Mouse (Mus musculus) hematopoietic stem cell, adult 5-6 weeks (primary cell): ENCODE data around the gene Slc6a17. TPM values are rescaled to one million over a fixed set of nuclear protein-coding genes. Genes with fewer than 3 reads are reported as not detected.

Experiments used
- ATAC-seq, 2 experiments: fragments of 125-278 bp in 1 of 2; replicated peaks in 1 of 2; 2 replicates each; pipeline ENCODE4 v1.8.0; 2016 to 2017; ENCODE audit warnings: inconsistent platforms in 2 of 2, mild to moderate bottlenecking in 2 of 2, moderate number of reproducible peaks in 2 of 2, low read depth in 1 of 2, moderate TSS enrichment in 1 of 2; ENCODE audit not compliant: low FRiP score in 2 of 2, poor library complexity in 2 of 2, severe bottlenecking in 2 of 2, insufficient read depth in 1 of 2, low TSS enrichment in 1 of 2
- total RNA-seq: library from RNA; stranded (forward); fragments of 172-1452, 232-1000 nt; gene quantifications from 2 replicates; pipeline ENCODE4 v1.2.3, GENCODE M21; 2017

The Slc6a17 gene
- total RNA-seq, 1 experiment from 2014 or later, result 2.8 TPM

- ATAC-seq, result no peak
Observed at GRCm38 (mm10) chr3:107442191-107442590, 75.6 kb downstream of the Slc6a17 start.

- no peak for ATAC-seq
Observed at GRCm38 (mm10) chr3:107441306-107441705, 76.5 kb downstream of the Slc6a17 start.

GRCm38 (mm10) chr3:107439280-107439679 is 78.5 kb downstream of the Slc6a17 start:
- ATAC-seq, result no peak

GRCm38 (mm10) chr3:107437666-107438065 is 80.2 kb downstream of the Slc6a17 start:
- no peak for ATAC-seq

GRCm38 (mm10) chr3:107436434-107436833 is 81.4 kb downstream of the Slc6a17 start:
- ATAC-seq, result no peak

- ATAC-seq, result no peak
Observed at GRCm38 (mm10) chr3:107433614-107434013, 84.2 kb downstream of the Slc6a17 start.

- no peak for ATAC-seq
Observed at GRCm38 (mm10) chr3:107431268-107431667, 86.5 kb downstream of the Slc6a17 start.

- no peak for ATAC-seq
Observed at GRCm38 (mm10) chr3:107424258-107425041, 93.4 kb downstream of the Slc6a17 start.

GRCm38 (mm10) chr3:107420156-107420555 is 97.7 kb downstream of the Slc6a17 start:
- ATAC-seq, result no peak

Other genes with a start within 250 kb of the Slc6a17 start
- 43.8 and 51.2 TPM in 2 replicates for gene Lamtor5, start 239.2 kb downstream of the Slc6a17 start, total RNA-seq
- gene Slc16a4, start 226.8 kb downstream of the Slc6a17 start, total RNA-seq, result not detected in 2 replicates
- 34.5 and 34.9 TPM in 2 replicates for gene Rbm15, start 184.3 kb downstream of the Slc6a17 start, total RNA-seq
- not detected in 2 replicates for gene Kcnc4, start 58.5 kb downstream of the Slc6a17 start, total RNA-seq
- not detected in 2 replicates for gene Ubl4b, start 37.1 kb upstream of the Slc6a17 start, total RNA-seq
- not detected in 2 replicates for gene Alx3, start 77.0 kb upstream of the Slc6a17 start, total RNA-seq
- gene Gm10961, start 113.3 kb upstream of the Slc6a17 start, total RNA-seq, result not detected in 2 replicates
- gene Strip1, start 113.7 kb upstream of the Slc6a17 start, total RNA-seq, result 17.3 and 17.8 TPM in 2 replicates
- 79.8 and 99.2 TPM in 2 replicates for gene Ahcyl1, start 178.5 kb upstream of the Slc6a17 start, total RNA-seq
- 5.7 and 6.2 TPM in 2 replicates for gene Csf1, start 242.5 kb upstream of the Slc6a17 start, total RNA-seq